Mouse (Mus musculus): ENCODE data around the gene Gm3594.
"Not testable (repeated sequence)": the region's sequence is repeated elsewhere in the genome, so short reads cannot be mapped to it uniquely, and the experiment has no call there.

The Gm3594 gene

GRCm38 (mm10) chr14:6444511-6444910 is at the start of gene Gm3594:
Gene Gm3594, minus strand, starts transcription at chr14:6444611.
- DNase-seq (ENCODE audit: extremely low read depth, low read depth, low spot score): not testable (repeated sequence)

GRCm38 (mm10) chr14:6486331-6486730 is 41.9 kb upstream of the Gm3594 start:
- DNase-seq (ENCODE audit: extremely low read depth, low read depth, low spot score): not testable (repeated sequence)

- not testable (repeated sequence) for DNase-seq (ENCODE audit: extremely low read depth, low read depth, low spot score)
These were observed 41.1 kb upstream of the Gm3594 start for GRCm38 (mm10) chr14:6485541-6485940.

- not testable (repeated sequence) for DNase-seq (ENCODE audit: extremely low read depth, low read depth, low spot score)
These were observed 37.7 kb upstream of the Gm3594 start for GRCm38 (mm10) chr14:6482126-6482525.

GRCm38 (mm10) chr14:6471856-6472255 is 27.4 kb upstream of the Gm3594 start:
- not testable (repeated sequence) for DNase-seq (ENCODE audit: extremely low read depth, low read depth, low spot score)

- not testable (repeated sequence) for DNase-seq (ENCODE audit: extremely low read depth, low read depth, low spot score)
These were observed 3.6 kb downstream of the Gm3594 start for GRCm38 (mm10) chr14:6440774-6441173.

GRCm38 (mm10) chr14:6440206-6440605 is 4.2 kb downstream of the Gm3594 start:
- not testable (repeated sequence) for DNase-seq (ENCODE audit: extremely low read depth, low read depth, low spot score)

- not testable (repeated sequence) for DNase-seq (ENCODE audit: extremely low read depth, low read depth, low spot score)
These were observed 17.6 kb downstream of the Gm3594 start for GRCm38 (mm10) chr14:6426766-6427165.

- DNase-seq (ENCODE audit: extremely low read depth, low read depth, low spot score): not testable (repeated sequence)
These were observed 18.1 kb downstream of the Gm3594 start for GRCm38 (mm10) chr14:6426353-6426752.

- not testable (repeated sequence) for DNase-seq (ENCODE audit: extremely low read depth, low read depth, low spot score)
These were observed 32.0 kb downstream of the Gm3594 start, which contains the start of gene Gm3591 for GRCm38 (mm10) chr14:6412382-6412781. Gene Gm3591, minus strand, starts transcription at chr14:6412482.

- not testable (repeated sequence) for DNase-seq (ENCODE audit: extremely low read depth, low read depth, low spot score)
These were observed 54.2 kb downstream of the Gm3594 start, which contains the start of gene Gm16440 for GRCm38 (mm10) chr14:6390219-6390618. Gene Gm16440, minus strand, starts transcription at chr14:6390319.
